Mouse (Mus musculus) ES-Bruce4 (cell line): ENCODE data around the gene Msrb1. TPM values are rescaled to one million over a fixed set of nuclear protein-coding genes. Genes with fewer than 3 reads are reported as not detected.

ENCODE experiments used
- H3K27ac ChIP-seq: 2 replicates; pipeline ENCODE4 v1.5.1; 2012; ENCODE audit warnings: low read length, inconsistent platforms; ENCODE audit not compliant: insufficient read depth
- H3K27me3 ChIP-seq: 2 replicates; pipeline ENCODE4 v1.6.1; 2012; ENCODE audit warnings: mild to moderate bottlenecking, low read length, inconsistent platforms; ENCODE audit not compliant: control insufficient read depth, poor library complexity, insufficient read depth, severe bottlenecking
- H3K36me3 ChIP-seq: 2 replicates; pipeline ENCODE4 v1.6.1; 2012; ENCODE audit warnings: inconsistent platforms, mild to moderate bottlenecking, low read length, moderate library complexity; ENCODE audit not compliant: control insufficient read depth, poor library complexity, insufficient read depth, severe bottlenecking
- H3K4me1 ChIP-seq: one replicate; pipeline ENCODE4 v1.8.1; 2011; ENCODE audit warnings: low read length; ENCODE audit not compliant: control insufficient read depth, insufficient read depth
- H3K4me3 ChIP-seq: 2 replicates; pipeline ENCODE4 v1.5.1; 2011; ENCODE audit warnings: low read depth, mild to moderate bottlenecking, low read length
- H3K9ac ChIP-seq: 2 replicates; pipeline ENCODE4 v1.6.1; 2012; ENCODE audit warnings: low read depth, mild to moderate bottlenecking, inconsistent platforms; ENCODE audit not compliant: poor library complexity, severe bottlenecking
- H3K9me3 ChIP-seq: replicated peaks from 2 replicates; pipeline ENCODE4 v1.6.1; 2012; ENCODE audit warnings: mild to moderate bottlenecking, low read length, inconsistent platforms; ENCODE audit not compliant: control insufficient read depth, poor library complexity, insufficient read depth, severe bottlenecking
- CTCF ChIP-seq: IDR thresholded peaks from one replicate; pipeline ENCODE4 v1.8.1; 2011; ENCODE audit warnings: low read depth, low read length
- EP300 ChIP-seq: IDR thresholded peaks from 2 replicates; pipeline ENCODE4 v1.6.1; 2011; ENCODE audit warnings: low read depth, low read length; ENCODE audit not compliant: insufficient read depth
- POLR2A ChIP-seq: IDR thresholded peaks from one replicate; pipeline ENCODE4 v1.8.1; 2011; ENCODE audit warnings: low read length; ENCODE audit not compliant: insufficient read depth
- polyA plus RNA-seq: library from polyadenylated mRNA; stranded (reverse); fragments of >200 nt; gene quantifications from 2 replicates; pipeline ENCODE4 v1.2.4, GENCODE M21; 2011; ENCODE audit warnings: low read depth; ENCODE audit not compliant: missing spikeins, insufficient read depth, insufficient read length

Gene Msrb1
- polyA plus RNA-seq, 1 experiment, result 27.8 TPM

DNA sequence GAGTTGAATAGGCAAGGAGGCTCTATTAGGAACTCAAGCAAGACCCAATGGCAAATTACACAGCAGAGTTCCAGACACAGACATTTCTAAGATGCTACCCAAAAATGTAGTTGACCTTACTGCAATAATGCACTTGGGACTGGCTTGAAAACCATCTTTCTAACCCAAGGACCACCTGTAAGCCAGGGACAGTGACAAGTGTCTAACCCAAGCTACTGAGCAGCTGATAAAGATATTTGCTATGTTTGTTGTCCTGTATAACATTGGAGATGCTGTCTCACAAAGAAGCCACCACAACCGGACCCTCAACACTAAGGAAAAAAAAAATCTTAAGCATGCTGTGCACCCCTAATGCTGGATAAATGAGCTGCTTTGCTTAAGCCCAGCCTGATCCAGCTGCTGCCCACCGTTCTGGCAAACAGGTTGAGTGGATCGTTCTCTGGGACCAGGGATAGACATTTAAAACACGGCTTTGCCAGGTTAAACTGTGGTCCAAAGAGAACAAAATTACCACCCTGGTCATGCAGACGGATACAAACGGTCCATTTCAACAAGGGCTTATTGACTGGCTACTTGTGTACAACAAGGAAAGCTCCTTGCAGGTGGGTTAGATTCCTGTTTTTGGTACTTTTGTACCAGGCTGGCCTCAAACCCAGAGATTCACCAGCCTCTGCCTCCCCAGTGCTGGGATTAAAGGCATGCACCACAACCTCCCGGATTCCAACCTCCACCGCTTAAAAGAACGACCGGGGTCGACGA is 13.1 kb upstream of the Msrb1 start:
- Histone ChIP-seq H3K27me3 (no peaks in the 10 kb centered on the region), H3K4me3 (peak overlapping the region; percentile 90), H3K27ac (peak overlapping the region; percentile 47; the same call in 1 of the 2 replicates), H3K9me3 (no peaks in the 10 kb centered on the region), H3K4me1 (no peaks in the 10 kb centered on the region), H3K36me3 (peaks cover 28% of the 10 kb centered on the region), H3K9ac (peak overlapping the region; percentile 65)
- no peak for TF ChIP-seq CTCF
- TF ChIP-seq EP300, result no peak
- TF ChIP-seq POLR2A, result no peak

DNA sequence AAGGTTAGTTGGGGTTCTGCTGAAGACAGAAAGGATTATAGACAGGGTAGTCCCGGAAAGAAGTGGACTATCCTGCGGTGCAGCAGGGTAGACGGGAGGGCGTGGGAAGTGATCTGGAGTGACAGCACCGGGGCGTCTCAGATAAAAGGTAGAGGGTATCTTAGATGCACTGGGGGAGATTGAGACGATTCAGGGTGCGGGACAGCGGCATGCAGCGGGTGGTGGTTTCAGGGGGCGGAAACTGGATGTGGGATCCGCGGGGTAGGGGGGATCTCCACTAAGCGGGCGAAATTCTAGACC is 12.6 kb upstream of the Msrb1 start:
- H3K9me3 ChIP-seq, result no peaks in the 10 kb centered on the region
- peak overlapping the region; percentile 47 for H3K27ac ChIP-seq
- H3K9ac ChIP-seq, result peak overlapping the region; percentile 65
- TF ChIP-seq EP300 (no peak), CTCF (no peak)
- peak overlapping the region; percentile 90 for H3K4me3 ChIP-seq
- H3K36me3 ChIP-seq, result peaks cover 22% of the 10 kb centered on the region
- no peaks in the 10 kb centered on the region for H3K4me1 ChIP-seq
- H3K27me3 ChIP-seq, result no peaks in the 10 kb centered on the region

GRCm38 (mm10) chr17:24724184-24724583 is 12.3 kb upstream of the Msrb1 start, which contains the start of gene Ndufb10:
Ndufb10 (minus strand) TSS chr17:24724478.
- Histone ChIP-seq H3K9me3 (no peaks in the 10 kb centered on the region), H3K9ac (peak within 1 kb of the TSS; percentile 65), H3K27me3 (no peaks in the 10 kb centered on the region), H3K4me3 (peak within 1 kb of the TSS; percentile 90), H3K27ac (peak within 1 kb of the TSS; percentile 47), H3K36me3 (peaks cover 21% of the 10 kb centered on the region), H3K4me1 (no peaks in the 10 kb centered on the region)
- TF ChIP-seq EP300, result no peak
- TF ChIP-seq CTCF, result peak; percentile 92
- TF ChIP-seq POLR2A, result peak; percentile 85

GRCm38 (mm10) chr17:24725637-24726390 is 10.6 kb upstream of the Msrb1 start:
- Histone ChIP-seq H3K36me3 (peaks cover 15% of the 10 kb centered on the region), H3K9ac (no peak overlapping the region), H3K9me3 (no peaks in the 10 kb centered on the region), H3K27me3 (no peaks in the 10 kb centered on the region), H3K27ac (no peak overlapping the region), H3K4me1 (no peaks in the 10 kb centered on the region), H3K4me3 (no peak overlapping the region)
- no peak for TF ChIP-seq CTCF
- no peak for TF ChIP-seq POLR2A
- no peak for TF ChIP-seq EP300

DNA sequence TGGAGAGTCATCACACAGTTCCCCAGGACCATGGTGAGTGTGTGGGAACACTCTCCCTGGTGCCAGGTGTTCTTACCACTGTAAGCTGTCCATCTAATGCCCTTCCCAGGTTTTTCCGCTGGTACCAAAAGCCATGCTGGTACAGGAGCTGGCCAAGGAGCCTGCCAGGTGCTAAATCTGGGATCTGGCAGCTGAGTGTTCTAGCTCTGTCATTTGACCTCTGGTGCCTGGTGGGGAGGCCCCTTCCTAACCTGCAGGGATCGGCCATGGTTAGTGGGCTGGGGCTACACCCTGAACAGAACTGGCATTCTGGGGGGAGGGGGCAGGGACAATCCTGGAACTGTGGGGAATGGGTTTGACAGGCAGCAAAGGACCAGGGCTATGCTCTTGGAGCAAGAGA is 8.8 kb upstream of the Msrb1 start, which contains the start of gene Rpl3l:
Gene Rpl3l (plus strand): TSS at position 203 of the 400 bp plus-strand sequence.
- H3K36me3 ChIP-seq, result no peaks in the 10 kb centered on the region
- TF ChIP-seq CTCF, result no peak
- TF ChIP-seq POLR2A, result no peak
- no peak for TF ChIP-seq EP300
- H3K27me3 ChIP-seq, result no peaks in the 10 kb centered on the region
- H3K27ac ChIP-seq, result no peak within 1 kb of the TSS
- peak within 1 kb of the TSS; percentile 30; the same call in 1 of the 2 replicates for H3K9ac ChIP-seq
- H3K4me1 ChIP-seq, result no peaks in the 10 kb centered on the region
- peak within 1 kb of the TSS; percentile 31; the same call in 1 of the 2 replicates for H3K4me3 ChIP-seq
- no peaks in the 10 kb centered on the region for H3K9me3 ChIP-seq

GRCm38 (mm10) chr17:24728184-24728583 is 8.3 kb upstream of the Msrb1 start:
- no peaks in the 10 kb centered on the region for H3K27me3 ChIP-seq
- TF ChIP-seq EP300, result no peak
- TF ChIP-seq CTCF, result no peak
- TF ChIP-seq POLR2A, result no peak
- peaks cover 2% of the 10 kb centered on the region for H3K4me1 ChIP-seq
- H3K9me3 ChIP-seq, result no peaks in the 10 kb centered on the region
- no peaks in the 10 kb centered on the region for H3K36me3 ChIP-seq
- peak overlapping the region; percentile 31; the same call in 1 of the 2 replicates for H3K4me3 ChIP-seq
- no peak overlapping the region for H3K27ac ChIP-seq
- H3K9ac ChIP-seq, result peak overlapping the region; percentile 30; the same call in 1 of the 2 replicates
